Mouse (Mus musculus) testis, adult 2 months (tissue): ENCODE measurements around the gene Vps18. TPM values are rescaled to one million over a fixed set of nuclear protein-coding genes. Genes with fewer than 3 reads are reported as not detected.

Experiments
- H3K27ac ChIP-seq: fragments of 200-500 bp; 2 replicates; pipeline ENCODE4 v1.5.1; 2012; ENCODE audit warnings: low read depth, low read length; ENCODE audit not compliant: control insufficient read depth, insufficient read depth
- H3K27me3 ChIP-seq: fragments of 200-500 bp; 2 replicates; pipeline ENCODE4 v1.6.1; 2012; ENCODE audit warnings: mild to moderate bottlenecking, low read length, moderate library complexity; ENCODE audit not compliant: control insufficient read depth, insufficient read depth
- H3K36me3 ChIP-seq: fragments of 200-500 bp; 2 replicates; pipeline ENCODE4 v1.6.1; 2012; ENCODE audit warnings: mild to moderate bottlenecking, low read length; ENCODE audit not compliant: control insufficient read depth, insufficient read depth
- H3K4me1 ChIP-seq: fragments of 200-500 bp; 2 replicates; pipeline ENCODE4 v1.6.1; 2012; ENCODE audit warnings: low read length; ENCODE audit not compliant: control insufficient read depth, insufficient read depth
- H3K4me3 ChIP-seq: fragments of 200-500 bp; 2 replicates; pipeline ENCODE4 v1.5.1; 2012; ENCODE audit warnings: low read depth, mild to moderate bottlenecking, low read length, moderate library complexity, mixed read lengths; ENCODE audit not compliant: control insufficient read depth
- CTCF ChIP-seq: fragments of 200-500 bp; IDR thresholded peaks from 2 replicates; pipeline ENCODE4 v1.5.1; 2012; ENCODE audit warnings: low read depth, mild to moderate bottlenecking, inconsistent platforms, low read length, moderate library complexity; ENCODE audit not compliant: control insufficient read depth, insufficient read depth, insufficient replicate concordance
- POLR2A ChIP-seq: fragments of 200-500 bp; IDR thresholded peaks from 2 replicates; pipeline ENCODE4 v1.6.1; 2012; ENCODE audit warnings: low read depth, mild to moderate bottlenecking, inconsistent platforms, low read length, moderate library complexity; ENCODE audit not compliant: control insufficient read depth
- polyA plus RNA-seq: library from polyadenylated mRNA; depleted of rRNA; stranded (reverse); fragments of >200 nt; gene quantifications from 2 replicates; pipeline ENCODE4 v1.2.3, GENCODE M21; 2012

Vps18 gene
- polyA plus RNA-seq, 1 experiment, result 10.0 TPM

GRCm38 (mm10) chr2:119250826-119251478 lies 37.6 kb upstream of the Vps18 start:
- Histone ChIP-seq H3K4me3 (no peak overlapping the region; the same call in 1 of the 2 replicates), H3K36me3 (no peaks in the 10 kb centered on the region), H3K27ac (no peak overlapping the region), H3K4me1 (peaks cover 4% of the 10 kb centered on the region; the same call in 1 of the 2 replicates), H3K27me3 (no peaks in the 10 kb centered on the region)
- TF ChIP-seq POLR2A (no peak), CTCF (peak; percentile 95)

GRCm38 (mm10) chr2:119254976-119255375 lies 33.6 kb upstream of the Vps18 start:
- no peak overlapping the region for H3K4me3 ChIP-seq
- TF ChIP-seq POLR2A (no peak), CTCF (no peak)
- H3K27me3 ChIP-seq, result no peaks in the 10 kb centered on the region
- H3K27ac ChIP-seq, result no peak overlapping the region
- H3K36me3 ChIP-seq, result no peaks in the 10 kb centered on the region
- H3K4me1 ChIP-seq, result peaks cover 4% of the 10 kb centered on the region; the same call in 1 of the 2 replicates

GRCm38 (mm10) chr2:119260518-119260917 lies 28.0 kb upstream of the Vps18 start:
- TF ChIP-seq POLR2A (no peak), CTCF (no peak)
- no peaks in the 10 kb centered on the region for H3K27me3 ChIP-seq
- no peak overlapping the region for H3K4me3 ChIP-seq
- no peak overlapping the region for H3K27ac ChIP-seq
- no peaks in the 10 kb centered on the region for H3K36me3 ChIP-seq
- no peaks in the 10 kb centered on the region for H3K4me1 ChIP-seq

- no peak for TF ChIP-seq POLR2A
- TF ChIP-seq CTCF, result no peak
- no peak overlapping the region for H3K4me3 ChIP-seq
- no peaks in the 10 kb centered on the region for H3K36me3 ChIP-seq
- H3K27me3 ChIP-seq, result no peaks in the 10 kb centered on the region
- H3K4me1 ChIP-seq, result no peaks in the 10 kb centered on the region
- no peak overlapping the region for H3K27ac ChIP-seq
Measured at GRCm38 (mm10) chr2:119261326-119261725, 27.2 kb upstream of the Vps18 start.

- Histone ChIP-seq H3K36me3 (no peaks in the 10 kb centered on the region), H3K27ac (no peak overlapping the region), H3K4me1 (no peaks in the 10 kb centered on the region), H3K27me3 (no peaks in the 10 kb centered on the region), H3K4me3 (no peak overlapping the region)
- no peak for TF ChIP-seq CTCF
- TF ChIP-seq POLR2A, result no peak
Measured at GRCm38 (mm10) chr2:119262978-119263377, 25.6 kb upstream of the Vps18 start.

- Histone ChIP-seq H3K27me3 (no peaks in the 10 kb centered on the region), H3K27ac (no peak overlapping the region), H3K4me1 (no peaks in the 10 kb centered on the region), H3K4me3 (no peak overlapping the region), H3K36me3 (no peaks in the 10 kb centered on the region)
- TF ChIP-seq POLR2A (no peak), CTCF (no peak)
Measured at GRCm38 (mm10) chr2:119263813-119264212, 24.7 kb upstream of the Vps18 start.

- peaks cover 10% of the 10 kb centered on the region for H3K4me1 ChIP-seq
- no peaks in the 10 kb centered on the region for H3K27me3 ChIP-seq
- no peaks in the 10 kb centered on the region for H3K36me3 ChIP-seq
- no peak overlapping the region for H3K27ac ChIP-seq
- H3K4me3 ChIP-seq, result no peak overlapping the region
- no peak for TF ChIP-seq POLR2A
- no peak for TF ChIP-seq CTCF
Measured at GRCm38 (mm10) chr2:119270286-119270642, 18.3 kb upstream of the Vps18 start.
